Mouse (Mus musculus) effector memory CD4-positive, alpha-beta T cell, adult 7 months (primary cell): Measurements from ENCODE around the gene Ccdc33. TPM values are rescaled to one million over a fixed set of nuclear protein-coding genes. Genes with fewer than 3 reads are reported as not detected.

Experiments used
- polyA plus RNA-seq: library from polyadenylated mRNA; unstranded; fragments of 100-300 nt; shearing (Covaris generic); gene quantifications from one replicate; pipeline ENCODE4 v1.2.1, GENCODE M21; 2017

Ccdc33 gene
- polyA plus RNA-seq: 0.32 TPM

DNA sequence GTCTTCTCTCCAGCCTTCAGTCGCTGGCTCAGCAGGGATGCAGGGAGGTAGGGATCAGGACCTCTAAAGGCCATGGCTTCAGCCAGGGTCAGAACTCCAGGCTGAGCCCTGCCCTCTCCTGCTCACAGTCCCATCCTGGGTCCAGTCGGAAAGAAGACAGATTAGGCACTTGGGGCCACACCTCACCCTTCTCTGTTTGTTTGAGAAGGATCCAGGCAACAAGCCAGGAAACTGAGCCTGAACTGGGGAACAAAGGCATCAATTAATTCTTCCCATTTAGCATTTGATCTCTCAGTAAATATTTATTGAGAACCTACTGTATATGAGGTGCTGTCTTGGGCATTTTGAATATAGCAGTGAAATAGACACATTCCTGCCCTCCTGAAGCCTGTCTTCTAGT lies at the start of gene Ccdc33:
Gene Ccdc33, minus strand, starts transcription at position 153 of the 400 bp plus-strand sequence.

DNA sequence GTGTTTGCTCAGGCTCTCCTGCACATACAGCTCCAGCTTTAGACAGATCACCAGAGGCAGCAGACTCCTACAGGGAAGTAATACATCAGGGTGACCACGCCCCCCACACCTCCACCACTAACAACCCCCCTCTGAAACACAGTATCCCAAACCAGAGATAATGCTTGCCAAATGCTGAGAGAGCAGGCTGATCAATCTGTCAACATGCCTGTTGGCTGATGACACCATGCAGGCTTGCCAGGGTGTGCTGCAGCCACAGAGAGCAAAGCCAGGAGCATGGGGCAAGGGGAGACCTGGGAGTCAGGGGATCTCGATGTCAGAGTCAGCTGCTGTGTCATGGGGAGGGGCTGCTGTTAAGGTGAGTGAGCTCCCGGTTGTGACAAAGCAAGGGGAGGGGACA lies 55.1 kb downstream of the Ccdc33 start, which contains the start of gene Stra6:
Gene Stra6, plus strand, starts transcription at position 258 of the 400 bp plus-strand sequence.

DNA sequence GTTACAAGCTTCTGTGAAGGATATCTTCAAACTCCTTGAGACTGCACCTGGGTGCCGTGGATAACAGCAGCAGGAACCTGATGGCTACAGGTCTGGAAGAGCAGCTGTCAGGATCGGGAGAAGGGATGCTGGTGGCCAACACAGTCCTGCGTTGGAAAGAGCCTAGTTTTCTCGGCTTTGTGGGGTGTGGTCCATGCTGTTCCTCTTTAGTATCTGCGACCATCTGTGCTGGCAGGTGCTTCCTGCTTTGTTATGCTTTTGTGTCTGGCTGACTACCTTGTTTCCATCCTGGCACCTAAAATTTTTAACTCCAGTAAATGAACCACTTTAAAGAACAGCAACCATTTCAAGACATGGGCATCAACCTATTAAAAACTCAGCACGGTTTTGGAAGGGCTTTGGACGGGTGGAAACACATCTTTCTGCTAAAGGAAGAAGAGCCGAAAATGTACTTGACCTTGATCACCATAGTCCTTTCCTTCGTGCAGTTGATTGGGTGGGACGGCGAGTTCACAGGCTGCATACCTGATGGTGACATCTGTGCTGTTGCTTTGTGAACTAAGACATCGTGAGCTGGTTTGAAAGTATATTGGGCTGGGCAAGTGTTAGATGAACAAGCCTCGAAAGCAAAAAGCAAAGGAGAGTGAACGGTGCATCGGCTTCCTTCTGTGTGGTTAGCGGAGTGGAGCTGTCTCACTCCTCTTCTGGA lies 112.7 kb downstream of the Ccdc33 start, which contains the start of gene Cyp11a1:
Gene Cyp11a1, plus strand, starts transcription at position 659 of the 709 bp plus-strand sequence.

Other genes starting within 250 kb of the Ccdc33 start
- 55.5 TPM for gene Ubl7, start 207.8 kb downstream of the Ccdc33 start, polyA plus RNA-seq
- gene Sema7a, start 178.7 kb downstream of the Ccdc33 start, polyA plus RNA-seq: 3.5 TPM
- gene Cyp11a1, start 112.4 kb downstream of the Ccdc33 start, polyA plus RNA-seq: not detected
- gene Stra6, start 55.0 kb downstream of the Ccdc33 start, polyA plus RNA-seq: not detected
- gene Islr, start 85.5 kb upstream of the Ccdc33 start, polyA plus RNA-seq: not detected
- gene Islr2, start 85.5 kb upstream of the Ccdc33 start, polyA plus RNA-seq: not detected
- gene Pml, start 131.0 kb upstream of the Ccdc33 start, polyA plus RNA-seq: 41.5 TPM
- gene Stoml1, start 134.3 kb upstream of the Ccdc33 start, polyA plus RNA-seq: 13.1 TPM
- gene Loxl1, start 194.4 kb upstream of the Ccdc33 start, polyA plus RNA-seq: not detected